8 mouse cellular contexts compared by ENCODE assay signal in genomic region chr16:95990462-95991121, GRCm38 (mm10). TPM values are rescaled to one million over a fixed set of nuclear protein-coding genes. Genes with fewer than 3 reads are reported as not detected.
DNase-seq lines count a peak whose midpoint lies in the region; ATAC-seq and TF ChIP-seq lines count a peak whose summit lies in the region.

Psmg1 (minus strand) TSS chr16:95990960.

- peak within 1 kb of the TSS; percentile 80 for H3K4me2 ChIP-seq in forebrain, embryonic 16.5 days (ENCODE audit: low read length)
- H3K4me2 ChIP-seq in lung, embryonic 14.5 days = peak within 1 kb of the TSS; percentile 79

- DNase-seq in ES-E14 (ENCODE audit: low read depth, low spot score) = peak; percentile 83
- peak; percentile 95 for DNase-seq in cerebellum, adult 11-12 months
- DNase-seq in heart, postnatal 36 days = peak; percentile 99
- DNase-seq in layer of hippocampus, adult 2 months (ENCODE audit: low spot score in 2 of 2) = peak; percentile 93 to 98
- peak; percentile 97 for DNase-seq in lung, embryonic 14.5 days
- peak; percentile 97 for DNase-seq in thymus, adult 2 months

- TF ChIP-seq CTCF in layer of hippocampus, adult 2 months (conservative IDR thresholded peaks at IDR 0.05) = peak; percentile 34
- TF ChIP-seq CTCF in lung, embryonic 14.5 days (IDR thresholded peaks at IDR 0.05; ENCODE audit: low read depth) = no peak
- no peak for TF ChIP-seq CTCF in olfactory bulb, adult 2 months (IDR thresholded peaks at IDR 0.05; ENCODE audit: insufficient read depth, low read depth, low read length)
- peak; percentile 43; the same call in 1 of the 2 replicates for TF ChIP-seq CTCF in thymus, adult 2 months (IDR thresholded peaks at IDR 0.05; ENCODE audit: borderline replicate concordance, control insufficient read depth, extremely low read depth, insufficient read depth, low read length, poor library complexity)

- in situ Hi-C loops in ES-E14 (cut with MboI; ENCODE audit: low sequenced_read_pairs in 2 of 2, unreplicated experiment in 2 of 2) = no loop called here

- peak within 1 kb of the TSS; percentile 11; the same call in 1 of the 2 replicates for H3K27ac ChIP-seq in ES-E14 (ENCODE audit: insufficient read depth, low read depth, low read length, poor library complexity, severe bottlenecking)
- H3K27ac ChIP-seq in forebrain, embryonic 16.5 days (ENCODE audit: low read length) = peak within 1 kb of the TSS; percentile 90
- H3K27ac ChIP-seq in layer of hippocampus, adult 2 months = peak within 1 kb of the TSS; percentile 91
- peak within 1 kb of the TSS; percentile 80 for H3K27ac ChIP-seq in lung, embryonic 14.5 days (ENCODE audit: low read depth)
- H3K27ac ChIP-seq in olfactory bulb, adult 2 months (ENCODE audit: insufficient read depth, low read depth, low read length) = peak within 1 kb of the TSS; percentile 76
- H3K27ac ChIP-seq in thymus, adult 2 months (ENCODE audit: control insufficient read depth, insufficient read depth, low read length) = peak within 1 kb of the TSS; percentile 82

- peaks cover 2 to 3% of the 10 kb centered on the region in 2 experiments; a peak in 1 of 4 replicates for H3K4me1 ChIP-seq in ES-E14 (ENCODE audit: control insufficient read depth in 2 of 2, insufficient read depth in 2 of 2, low read length in 2 of 2, poor library complexity in 1 of 2)
- H3K4me1 ChIP-seq in forebrain, embryonic 16.5 days (replicated peaks; ENCODE audit: control insufficient read depth, insufficient read depth, low read length) = peaks cover 10% of the 10 kb centered on the region
- no peaks in the 10 kb centered on the region; the same call in 1 of the 2 replicates for H3K4me1 ChIP-seq in lung, embryonic 14.5 days (ENCODE audit: insufficient read depth)
- H3K4me1 ChIP-seq in olfactory bulb, adult 2 months (ENCODE audit: control insufficient read depth, insufficient read depth, low read length) = no peaks in the 10 kb centered on the region
- H3K4me1 ChIP-seq in thymus, adult 2 months (replicated peaks; ENCODE audit: control insufficient read depth, insufficient read depth, low read length) = peaks cover 4% of the 10 kb centered on the region

- peak within 1 kb of the TSS; percentile 84 to 85 for H3K4me3 ChIP-seq in ES-E14 (ENCODE audit: insufficient read depth in 1 of 2, low read depth in 1 of 2, low read length in 2 of 2, poor library complexity in 1 of 2, severe bottlenecking in 1 of 2)
- peak within 1 kb of the TSS; percentile 89 for H3K4me3 ChIP-seq in forebrain, embryonic 16.5 days (replicated peaks; ENCODE audit: low read length)
- H3K4me3 ChIP-seq in layer of hippocampus, adult 2 months = peak within 1 kb of the TSS; percentile 75
- peak within 1 kb of the TSS; percentile 83 for H3K4me3 ChIP-seq in lung, embryonic 14.5 days (ENCODE audit: low read depth, low read length)
- H3K4me3 ChIP-seq in olfactory bulb, adult 2 months (ENCODE audit: insufficient read depth, low read depth, low read length) = peak within 1 kb of the TSS; percentile 94
- peak within 1 kb of the TSS; percentile 85 for H3K4me3 ChIP-seq in thymus, adult 2 months (ENCODE audit: control insufficient read depth, insufficient read depth, low read length)

- H3K9me3 ChIP-seq in ES-E14 (ENCODE audit: control insufficient read depth, insufficient read depth, low read depth, low read length) = no peaks in the 10 kb centered on the region
- H3K9me3 ChIP-seq in forebrain, embryonic 16.5 days (ENCODE audit: control insufficient read depth, low read length) = no peaks in the 10 kb centered on the region
- H3K9me3 ChIP-seq in lung, embryonic 14.5 days (ENCODE audit: low read depth, low read length) = no peaks in the 10 kb centered on the region

- intact Hi-C loops in heart, postnatal 36 days (cut with DNase I) = loop anchor here (2.0 kb wide), 1 partner anchor 154 kb away; the partner anchor contains the start of gene Wrb

- TF ChIP-seq POLR2A in olfactory bulb, adult 2 months (IDR thresholded peaks at IDR 0.05; ENCODE audit: insufficient read depth, low read depth, low read length) = peak; percentile 97
- peak; percentile 91 for TF ChIP-seq POLR2A in thymus, adult 2 months (IDR thresholded peaks at IDR 0.05; ENCODE audit: control insufficient read depth, extremely low read depth, insufficient read depth, low read length, poor library complexity)

- no peaks in the 10 kb centered on the region for H3K27me3 ChIP-seq in forebrain, embryonic 16.5 days (replicated peaks; ENCODE audit: control insufficient read depth, insufficient read depth, low read length)
- no peaks in the 10 kb centered on the region for H3K27me3 ChIP-seq in lung, embryonic 14.5 days (ENCODE audit: insufficient read depth, low read length)
- H3K27me3 ChIP-seq in thymus, adult 2 months (ENCODE audit: control insufficient read depth, insufficient read depth, low read length) = no peaks in the 10 kb centered on the region

- H3K9ac ChIP-seq in ES-E14 (ENCODE audit: insufficient read depth, low read depth, low read length, poor library complexity, severe bottlenecking) = peak within 1 kb of the TSS; percentile 92
- H3K9ac ChIP-seq in forebrain, embryonic 16.5 days (replicated peaks; ENCODE audit: low read depth, low read length) = peak within 1 kb of the TSS; percentile 88
- H3K9ac ChIP-seq in lung, embryonic 14.5 days = peak within 1 kb of the TSS; percentile 82

- ATAC-seq in forebrain, embryonic 16.5 days = peak; percentile 93
- ATAC-seq in lung, embryonic 14.5 days (ENCODE audit: insufficient read depth) = peak; percentile 95

- under 1% methylated on average over 62 of the region's 62 CpGs for WGBS in forebrain, embryonic 16.5 days
- WGBS in lung, embryonic 14.5 days = under 1% methylated on average over 62 of the region's 62 CpGs
- under 1% methylated on average over 62 of the region's 62 CpGs for WGBS in olfactory bulb, adult 2 months
- under 1% methylated on average over 62 of the region's 62 CpGs for WGBS in thymus, adult 2 months

- peaks cover 14% of the 10 kb centered on the region for H3K36me3 ChIP-seq in ES-E14 (ENCODE audit: control insufficient read depth, insufficient read depth, low read length, poor library complexity, severe bottlenecking)
- peaks cover 3% of the 10 kb centered on the region; the same call in 1 of the 2 replicates for H3K36me3 ChIP-seq in forebrain, embryonic 16.5 days (ENCODE audit: control insufficient read depth, insufficient read depth)
- peaks cover 44% of the 10 kb centered on the region for H3K36me3 ChIP-seq in lung, embryonic 14.5 days (ENCODE audit: insufficient read depth)
- no peaks in the 10 kb centered on the region for H3K36me3 ChIP-seq in thymus, adult 2 months (ENCODE audit: control insufficient read depth, insufficient read depth, low read length)

TF ChIP-seq in ES-E14, 5 proteins besides CTCF, POLR2A, EP300 and RAD21:
- TF ChIP-seq ZC3H11A (IDR thresholded peaks at IDR 0.05; ENCODE audit: borderline replicate concordance, low read depth, low read length) (no peak), HCFC1 (IDR thresholded peaks at IDR 0.05; ENCODE audit: borderline replicate concordance, insufficient read depth, low read length) (peak; percentile 82), MAFK (IDR thresholded peaks at IDR 0.05; ENCODE audit: insufficient read depth, low read depth, low read length) (no peak), CHD2 (IDR thresholded peaks at IDR 0.05; ENCODE audit: low read depth, low read length) (peak; percentile 42; the same call in 1 of the 2 replicates), ZNF384 (IDR thresholded peaks at IDR 0.05; ENCODE audit: low read depth, low read length) (no peak)

RNA-seq across cellular contexts. Expression of gene Psmg1, which starts in this region (rescaled TPM):
- total RNA-seq in ES-E14 (2012; rRNA removed) = 82.8 and 92.9 TPM in 2 replicates
- 62.0 and 65.8 TPM in 2 replicates for polyA plus RNA-seq in forebrain, embryonic 16.5 days (2015; fragmentation: Nextera tagmentation; extraction: Ambion mirVana)
- total RNA-seq in heart, postnatal 36 days (2021) = 10 to 100 TPM; 26.3 TPM
- 10 to 100 TPM; 13.7 to 15.6 TPM for total RNA-seq in layer of hippocampus, adult 2 months (2021)
- polyA plus RNA-seq in lung, embryonic 14.5 days (2014; fragmentation: Nextera tagmentation; extraction: Ambion mirVana) = 97.8 and 104 TPM in 2 replicates
- polyA plus RNA-seq in olfactory bulb, adult 2 months (2012; ENCODE audit: insufficient read depth, insufficient read length, low replicate concordance, missing spikeins) = not detected in 2 replicates
- polyA plus RNA-seq in thymus, adult 2 months (2012; rRNA removed) = 31.1 and 35.9 TPM in 2 replicates

Comparison
In these comparisons a context has a peak if more than half of its experiments do, and no peak if none do; other contexts are left out.
1. Peak in every context shown above with its lines: DNase-seq, ATAC-seq, H3K4me3 ChIP-seq and H3K27ac ChIP-seq.
2. H3K27ac ChIP-seq: peak in every context shown above with its lines; median percentile 91 in layer of hippocampus, adult 2 months; 90 in forebrain, embryonic 16.5 days; 82 in thymus, adult 2 months; 80 in lung, embryonic 14.5 days; 76 in olfactory bulb, adult 2 months; 11 in ES-E14.
3. CTCF ChIP-seq: peak in layer of hippocampus, adult 2 months (single experiment) and thymus, adult 2 months (single experiment); none in lung, embryonic 14.5 days (single experiment) and olfactory bulb, adult 2 months (single experiment).